Mouse (Mus musculus): Measurements from ENCODE around the gene Tmco3.
A peak's percentile ranks its signal among the peaks of the same experiment; 100 is the strongest.
"Not testable (repeated sequence)": the region's sequence is repeated elsewhere in the genome, so short reads cannot be mapped to it uniquely, and the experiment has no call there.

Gene Tmco3

DNA sequence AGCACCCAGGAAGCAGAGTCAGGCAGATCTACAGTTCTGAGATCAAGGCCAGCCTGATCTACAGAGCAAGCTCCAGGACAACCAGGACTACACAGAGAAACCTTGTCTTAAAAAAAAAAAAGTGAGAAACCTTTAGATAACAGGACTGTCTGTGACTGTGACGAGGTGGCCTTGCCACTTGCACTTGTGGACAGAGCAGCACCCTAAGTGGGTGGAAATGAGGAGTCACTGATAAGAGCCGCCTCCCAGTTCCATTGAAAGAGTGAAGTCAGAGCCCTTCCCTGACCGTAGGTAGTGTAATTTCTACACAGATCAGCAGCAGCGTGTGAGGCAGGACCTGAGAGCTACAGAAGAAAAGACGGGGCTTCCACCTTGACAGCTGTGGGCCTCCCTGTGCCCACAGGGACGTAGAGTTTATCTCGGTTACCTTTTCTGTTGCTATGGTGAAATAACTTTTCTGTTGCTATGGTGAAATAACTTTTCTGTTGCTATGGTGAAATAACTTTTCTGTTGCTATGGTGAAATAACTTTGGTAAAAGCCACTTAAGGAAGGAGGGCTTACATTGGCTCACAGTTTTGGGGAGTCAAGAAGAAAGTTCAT is 18.4 kb downstream of the Tmco3 start:
- no peak for DNase-seq (ENCODE audit: low read depth, low spot score)

DNA sequence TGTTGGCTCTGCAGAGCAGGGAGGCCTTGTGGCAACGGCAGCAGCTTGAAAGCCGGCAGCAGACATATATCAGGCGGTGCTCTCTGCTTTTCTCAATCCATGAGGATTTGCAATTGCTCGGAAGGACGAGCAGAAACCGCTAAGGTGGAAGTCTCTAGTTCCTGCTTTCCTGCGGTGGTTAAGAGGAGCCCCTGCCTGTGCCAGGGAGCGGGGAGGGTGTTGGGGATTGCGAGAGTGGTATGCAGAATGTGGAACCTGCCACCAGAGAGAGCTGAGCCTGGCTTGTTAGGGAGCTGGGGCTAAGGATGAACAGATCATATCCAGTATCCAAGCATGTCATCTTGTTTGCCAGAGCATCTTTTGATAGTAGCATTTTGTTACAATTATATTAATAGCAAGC is 18.9 kb downstream of the Tmco3 start:
- no peak for DNase-seq (ENCODE audit: low read depth, low spot score)

- DNase-seq (ENCODE audit: low read depth, low spot score): no peak
These were observed 26.9 kb downstream of the Tmco3 start for GRCm38 (mm10) chr8:13314922-13315321.

DNA sequence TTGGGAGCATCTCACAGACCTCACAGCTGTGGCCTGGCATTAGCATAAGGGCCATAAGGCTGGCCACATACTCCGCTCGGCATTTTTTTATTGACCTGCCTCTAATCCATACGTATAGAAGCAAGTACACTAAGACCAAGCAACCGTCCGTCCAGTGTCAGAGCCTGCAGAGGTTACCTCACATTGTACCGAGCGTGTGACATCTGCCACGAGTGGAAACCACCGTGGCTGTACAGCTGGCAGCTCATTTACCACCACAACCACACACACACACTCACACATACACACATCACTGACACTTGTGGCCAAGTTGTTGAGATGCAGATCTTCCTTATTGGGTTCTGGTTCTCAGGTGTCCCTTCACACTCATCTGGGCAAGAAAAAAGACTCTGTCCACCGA is 28.7 kb downstream of the Tmco3 start:
- DNase-seq (ENCODE audit: low read depth, low spot score): no peak

DNA sequence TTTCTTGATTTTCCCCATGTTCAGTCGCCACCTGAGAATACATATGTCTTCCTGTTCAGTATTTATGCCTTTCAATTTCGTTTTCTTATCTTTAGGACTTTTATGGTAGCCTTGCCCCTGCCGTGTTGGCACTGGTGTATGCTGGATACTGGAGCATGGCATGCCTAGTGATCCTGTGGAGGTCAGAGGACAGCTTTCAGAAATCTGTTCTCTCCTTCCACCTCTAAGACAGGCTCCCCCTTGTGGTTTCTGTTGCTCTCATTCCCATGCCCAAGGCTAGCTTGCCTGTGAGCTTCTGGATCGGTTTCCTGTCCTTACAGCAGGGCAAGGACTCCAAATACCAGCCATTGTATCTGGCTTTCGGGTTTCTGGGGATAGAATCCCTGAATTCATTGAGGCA is 38.6 kb downstream of the Tmco3 start:
- no peak for DNase-seq (ENCODE audit: low read depth, low spot score)

DNA sequence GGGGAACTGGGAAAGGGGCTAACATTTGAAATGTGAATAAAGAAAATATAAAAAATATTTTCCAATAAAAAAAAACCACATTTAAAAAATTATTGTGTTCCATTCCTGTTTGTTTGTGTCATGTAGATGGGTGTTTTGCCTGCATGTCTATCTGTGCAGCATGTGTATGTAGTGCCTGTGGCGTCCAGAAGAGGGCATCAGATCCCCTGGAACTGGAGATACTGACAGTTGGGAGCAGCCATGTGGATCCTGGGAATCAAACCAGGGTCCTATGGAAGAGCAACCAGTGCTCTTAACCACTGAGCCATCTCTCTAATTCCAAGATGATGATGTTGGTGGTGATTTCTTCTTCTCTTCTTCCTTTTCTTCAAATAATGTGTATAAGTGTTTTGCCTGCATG is 46.7 kb downstream of the Tmco3 start:
- DNase-seq (ENCODE audit: low read depth, low spot score): no peak

GRCm38 (mm10) chr8:13337245-13337644 is 49.3 kb downstream of the Tmco3 start:
- DNase-seq (ENCODE audit: low read depth, low spot score): not testable (repeated sequence)

DNA sequence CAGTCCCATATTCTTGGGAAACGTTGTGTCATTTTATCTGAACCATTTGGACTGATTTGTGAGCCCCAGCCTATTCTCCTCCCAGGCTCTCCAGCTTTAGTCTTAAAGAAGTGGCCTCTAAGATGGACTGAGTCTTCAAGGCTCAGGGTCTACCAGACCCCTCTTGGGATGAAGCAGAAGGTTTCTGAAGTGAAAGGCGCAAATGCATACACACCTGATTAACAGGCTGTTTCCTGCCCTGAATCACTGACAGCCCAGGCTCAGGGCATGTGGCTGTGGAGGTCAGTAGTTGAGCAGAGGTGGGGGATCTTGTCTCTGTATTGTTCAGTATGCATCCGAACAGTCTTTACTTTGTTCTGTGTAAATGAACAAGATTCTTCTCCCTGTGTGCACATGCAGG is 49.7 kb downstream of the Tmco3 start:
- no peak for DNase-seq (ENCODE audit: low read depth, low spot score)

- peak; percentile 74 for DNase-seq (ENCODE audit: low read depth, low spot score)
These were observed 50.4 kb downstream of the Tmco3 start, which contains the start of gene Tfdp1 for GRCm38 (mm10) chr8:13338255-13338860. Tfdp1 (plus strand) TSS chr8:13338751.

DNA sequence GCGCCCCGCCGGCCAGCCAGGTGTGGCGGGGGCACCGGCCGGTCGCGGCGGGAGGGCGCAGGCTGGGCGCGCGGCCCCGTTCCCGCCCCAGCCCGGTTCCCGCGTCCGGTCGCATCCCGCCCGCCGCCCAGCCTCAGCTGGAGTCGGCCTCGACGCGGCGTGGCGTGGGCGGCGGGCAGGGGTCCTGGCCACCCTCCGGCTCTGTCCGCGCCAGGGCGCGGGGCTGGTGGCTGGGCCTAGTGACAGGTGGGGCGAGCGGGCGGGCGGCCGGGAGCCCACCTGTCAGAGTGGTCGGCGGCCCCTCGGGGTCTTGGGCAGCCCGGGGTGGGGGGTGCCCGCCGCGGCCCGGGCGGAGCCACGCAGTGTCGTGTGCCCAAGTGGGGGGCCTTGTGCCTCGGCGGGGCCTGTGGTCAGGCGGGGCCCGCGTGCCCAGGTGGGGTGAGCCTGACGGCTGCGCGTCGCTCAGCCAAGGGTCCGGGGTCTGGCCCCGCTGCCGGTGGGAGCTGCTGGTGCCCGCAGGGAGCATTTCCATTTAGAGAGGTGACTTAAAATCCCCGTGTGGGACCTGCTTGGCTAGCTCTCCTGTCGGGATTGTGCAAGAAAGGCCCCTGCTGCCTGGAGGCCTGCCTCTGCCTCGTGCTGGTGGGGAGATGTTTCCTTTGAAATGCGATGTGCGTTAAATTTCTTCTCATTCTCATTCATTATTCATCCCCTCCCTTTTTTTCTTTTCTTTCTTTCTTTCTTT is 51.1 kb downstream of the Tmco3 start:
- DNase-seq (ENCODE audit: low read depth, low spot score): no peak

DNA sequence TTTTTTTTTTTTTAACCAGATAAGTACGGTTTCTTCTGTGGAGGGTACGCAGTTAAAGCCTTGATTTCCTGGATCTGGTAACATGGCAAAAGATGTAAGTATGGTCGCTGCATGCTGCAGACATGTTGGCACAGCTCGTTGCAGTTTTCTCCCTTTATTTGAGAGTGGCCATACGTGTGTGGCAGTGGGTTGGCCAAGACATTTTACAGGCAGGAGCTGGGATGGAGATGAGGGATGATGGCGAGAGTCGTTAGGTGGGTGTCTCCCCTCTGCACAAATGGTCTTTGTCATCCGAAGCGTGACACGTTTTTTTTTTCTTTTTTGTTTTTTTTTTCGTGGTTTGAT is 51.6 kb downstream of the Tmco3 start:
- DNase-seq (ENCODE audit: low read depth, low spot score): no peak

DNA sequence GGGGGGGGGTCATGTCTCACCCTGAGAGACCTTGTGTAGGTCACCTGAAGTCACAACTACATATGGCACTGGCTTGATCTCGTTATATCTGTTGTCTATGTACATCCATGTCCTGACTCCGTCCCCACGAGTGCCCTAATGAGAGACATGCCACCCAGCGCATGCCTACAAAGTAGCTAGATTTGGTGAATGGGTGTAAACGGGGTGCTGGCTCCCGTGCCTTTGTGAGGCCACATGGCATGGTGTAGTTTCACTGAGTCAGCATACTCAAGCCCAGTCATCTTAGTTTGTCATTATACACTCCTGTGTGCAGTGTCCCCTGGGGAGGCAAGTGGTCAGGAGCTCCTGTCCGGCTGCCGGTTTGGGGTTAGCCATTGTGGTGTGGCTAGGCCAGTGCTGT is 52.7 kb downstream of the Tmco3 start:
- DNase-seq (ENCODE audit: low read depth, low spot score): no peak

DNA sequence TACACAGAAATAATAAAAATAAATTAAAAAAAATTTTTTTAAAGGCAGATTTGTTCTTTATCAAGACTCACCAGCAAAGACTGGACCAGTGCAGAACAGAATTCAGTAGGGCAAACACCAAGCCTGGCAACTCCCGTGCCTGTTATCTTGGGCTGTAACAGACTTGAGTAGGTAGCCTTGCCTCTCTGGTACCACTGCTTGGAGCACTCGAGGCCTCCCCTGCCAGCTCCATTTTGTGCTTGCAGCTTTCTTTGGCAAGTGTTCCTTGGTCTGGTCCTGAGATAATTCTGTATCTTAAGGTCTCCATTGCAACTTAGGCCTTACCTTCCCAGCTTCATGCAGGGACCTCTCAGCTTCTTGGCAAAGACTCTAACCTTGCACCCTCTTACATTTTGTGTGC is 54.4 kb downstream of the Tmco3 start:
- no peak for DNase-seq (ENCODE audit: low read depth, low spot score)

DNA sequence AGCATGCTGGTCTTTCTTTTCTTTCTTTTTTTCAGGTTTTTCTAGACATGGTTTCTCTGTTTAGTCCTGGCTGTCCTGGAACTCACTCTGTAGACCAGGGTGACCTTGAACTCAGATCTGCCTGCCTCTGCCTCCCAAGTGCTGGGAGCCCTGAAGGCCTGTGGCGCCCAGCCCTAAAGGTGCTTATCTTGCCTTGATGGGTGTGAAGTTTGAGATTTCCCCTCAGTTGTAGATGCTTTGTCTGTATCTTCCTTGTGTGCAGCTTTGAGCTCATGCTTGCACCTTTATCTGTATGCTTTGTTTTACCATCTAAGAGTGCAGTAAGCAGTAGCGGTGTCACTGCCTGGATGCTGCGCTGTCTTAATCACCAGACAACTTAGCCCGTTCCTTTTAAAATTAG is 55.1 kb downstream of the Tmco3 start:
- no peak for DNase-seq (ENCODE audit: low read depth, low spot score)

DNA sequence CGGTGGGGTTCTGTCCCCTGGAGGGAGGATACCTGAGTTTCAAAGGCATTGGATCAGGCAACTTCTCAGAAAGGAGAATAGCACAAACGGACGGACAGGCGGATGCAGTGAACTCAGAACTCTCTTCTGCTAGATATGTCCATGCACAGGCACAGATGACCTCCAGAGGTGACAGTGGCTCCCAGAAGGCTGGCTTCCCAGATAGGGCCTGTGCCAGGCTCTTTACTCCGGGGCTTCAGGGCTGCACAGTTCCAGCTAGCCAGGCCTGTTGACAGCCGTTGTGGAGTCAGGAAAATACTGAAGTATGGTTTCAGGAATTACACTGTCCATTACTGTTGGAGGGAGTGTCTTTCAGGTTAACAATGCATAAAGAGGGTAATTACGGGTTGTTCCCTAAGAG is 62.1 kb downstream of the Tmco3 start:
- DNase-seq (ENCODE audit: low read depth, low spot score): no peak

- no peak for DNase-seq (ENCODE audit: low read depth, low spot score)
These were observed 63.6 kb downstream of the Tmco3 start for GRCm38 (mm10) chr8:13351593-13351992.

DNA sequence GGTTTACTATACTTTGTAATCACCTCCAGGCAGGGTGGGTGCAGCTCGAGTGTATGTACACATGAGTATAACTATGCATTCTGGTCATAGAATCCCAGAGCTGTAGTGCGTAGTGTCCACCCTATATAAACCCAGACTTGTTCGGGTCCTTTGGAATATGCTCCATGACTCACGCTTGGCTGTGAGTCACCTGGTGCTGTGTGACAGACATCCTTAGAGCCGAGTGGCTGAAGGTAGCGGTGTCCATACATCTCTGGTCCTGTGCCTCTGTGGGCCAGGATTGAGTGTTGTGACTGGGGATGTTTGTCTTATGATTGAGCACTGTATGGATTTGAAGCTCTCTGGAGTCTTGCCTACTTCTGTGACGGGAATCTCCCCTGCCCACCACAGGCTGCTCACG is 64.6 kb downstream of the Tmco3 start:
- no peak for DNase-seq (ENCODE audit: low read depth, low spot score)

- DNase-seq (ENCODE audit: low read depth, low spot score): no peak
These were observed 65.3 kb downstream of the Tmco3 start for GRCm38 (mm10) chr8:13353155-13353833.

GRCm38 (mm10) chr8:13353883-13354282 is 65.9 kb downstream of the Tmco3 start:
- no peak for DNase-seq (ENCODE audit: low read depth, low spot score)

- DNase-seq (ENCODE audit: low read depth, low spot score): no peak
These were observed 68.2 kb downstream of the Tmco3 start for GRCm38 (mm10) chr8:13356221-13356620.

DNA sequence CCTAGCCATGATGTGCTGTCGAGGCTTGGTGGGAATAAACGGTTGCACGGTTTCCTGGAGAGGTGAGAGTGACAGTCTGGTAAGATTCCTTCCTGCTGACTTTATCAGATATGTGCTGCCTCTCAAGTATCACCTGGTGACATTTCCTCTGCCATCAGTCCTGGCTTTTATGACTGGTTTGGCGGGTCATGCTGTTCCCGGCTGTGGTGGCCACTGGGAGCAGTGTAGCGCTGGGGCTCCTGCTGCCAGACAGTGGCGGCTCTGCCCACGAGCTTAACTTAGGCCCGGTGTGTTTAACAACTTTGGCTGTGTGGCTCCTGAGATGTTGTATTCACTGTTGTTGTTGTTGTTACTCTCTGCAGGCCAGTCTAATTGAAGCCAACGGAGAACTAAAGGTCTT is 68.7 kb downstream of the Tmco3 start:
- DNase-seq (ENCODE audit: low read depth, low spot score): no peak

DNA sequence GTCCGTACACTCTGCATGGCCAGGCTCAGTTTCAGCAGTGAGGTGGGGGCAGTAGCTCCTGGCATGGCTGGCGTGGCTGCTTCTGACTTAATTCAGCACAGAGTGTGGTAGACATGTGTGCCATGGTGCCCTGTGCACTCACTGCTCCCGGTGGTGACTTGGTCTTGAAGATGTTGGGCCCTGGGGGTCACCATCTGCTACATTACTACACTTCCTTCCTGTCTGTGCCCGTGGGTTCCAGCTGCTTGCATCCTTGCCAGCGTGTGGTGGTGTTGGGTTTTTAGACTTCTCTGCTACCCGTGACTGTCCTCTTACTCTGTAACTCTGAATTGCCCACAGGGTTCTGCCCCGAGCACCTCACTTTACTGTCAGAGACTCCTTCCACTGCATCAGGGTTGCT is 72.2 kb downstream of the Tmco3 start:
- no peak for DNase-seq (ENCODE audit: low read depth, low spot score)

- DNase-seq (ENCODE audit: low read depth, low spot score): no peak
These were observed 73.9 kb downstream of the Tmco3 start for GRCm38 (mm10) chr8:13361865-13362264.
